Mouse (Mus musculus) kidney, adult 18-20 months (tissue): ENCODE data around the gene Klk5.

Source experiments
- DNase-seq: peaks from one replicate; pipeline ENCODE4 v3.0.0; 2021

Klk5 gene

DNA sequence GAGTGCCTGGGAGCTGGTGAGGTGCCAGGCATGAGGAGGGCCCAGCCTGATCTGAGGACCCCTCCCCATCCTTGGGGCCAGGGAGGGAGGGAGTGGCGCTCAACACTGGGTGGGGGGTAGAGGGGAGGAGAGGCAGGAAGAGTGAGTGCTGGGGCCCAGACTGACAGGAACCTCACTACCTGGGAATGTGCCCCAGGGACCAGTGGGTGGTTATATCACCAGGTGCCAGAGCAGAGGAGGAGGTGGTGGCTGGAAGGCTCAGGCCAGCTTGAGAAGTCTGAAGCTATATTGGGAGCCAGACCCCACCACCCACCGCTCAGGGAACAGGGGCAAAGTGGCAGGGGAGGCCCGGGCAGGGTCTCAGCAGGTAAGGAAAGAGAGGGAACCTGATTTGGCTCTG, at the start of gene Klk5:
TSS of gene Klk5 (plus strand) at position 271 of the 400 bp plus-strand sequence.
- no peak for DNase-seq

DNA sequence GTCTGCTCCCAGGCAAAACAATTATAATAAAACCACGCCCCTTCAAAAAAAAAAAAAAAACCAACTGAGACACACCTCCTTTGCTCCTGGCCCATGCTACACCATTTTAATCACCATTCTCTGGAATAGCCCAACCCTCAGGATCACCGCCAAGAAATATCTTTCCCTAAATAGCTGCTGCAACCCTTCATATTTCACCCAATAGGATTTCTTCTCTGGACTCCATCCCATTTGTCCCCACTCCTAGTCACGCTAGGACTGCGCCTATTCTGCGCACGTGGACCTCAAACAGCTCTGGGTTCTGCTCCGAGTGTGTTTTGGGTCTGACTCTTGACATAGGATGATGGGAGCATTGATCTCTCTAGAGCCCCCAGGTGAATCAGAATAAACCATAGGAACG, 45.4 kb upstream of the Klk5 start:
- DNase-seq = no peak

DNA sequence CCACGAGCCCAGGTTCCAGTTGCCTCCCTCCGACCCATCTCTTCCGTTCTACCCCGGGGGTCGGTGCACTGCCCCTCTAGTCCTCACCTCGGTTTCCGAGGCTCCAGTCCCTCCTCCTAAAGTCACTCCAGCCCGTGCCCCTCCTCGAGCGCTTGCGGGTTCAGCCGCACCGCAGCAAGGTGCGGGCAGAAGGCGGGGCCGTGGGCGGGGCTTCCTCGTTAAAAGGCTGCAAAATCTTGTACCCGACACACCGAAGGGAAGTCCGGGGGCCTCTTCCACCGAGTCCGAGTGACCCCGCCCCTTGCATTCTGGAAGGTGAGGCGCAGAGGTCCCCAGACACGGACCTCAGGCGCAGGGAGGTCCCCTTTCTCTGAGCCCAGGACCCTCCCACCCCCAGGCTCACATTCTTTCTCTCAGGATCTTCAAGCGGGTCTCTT, 44.4 kb upstream of the Klk5 start, which contains the start of gene Klk8:
TSS of gene Klk8 (plus strand) at position 245 of the 437 bp plus-strand sequence.
- peak; percentile 17 for DNase-seq

DNA sequence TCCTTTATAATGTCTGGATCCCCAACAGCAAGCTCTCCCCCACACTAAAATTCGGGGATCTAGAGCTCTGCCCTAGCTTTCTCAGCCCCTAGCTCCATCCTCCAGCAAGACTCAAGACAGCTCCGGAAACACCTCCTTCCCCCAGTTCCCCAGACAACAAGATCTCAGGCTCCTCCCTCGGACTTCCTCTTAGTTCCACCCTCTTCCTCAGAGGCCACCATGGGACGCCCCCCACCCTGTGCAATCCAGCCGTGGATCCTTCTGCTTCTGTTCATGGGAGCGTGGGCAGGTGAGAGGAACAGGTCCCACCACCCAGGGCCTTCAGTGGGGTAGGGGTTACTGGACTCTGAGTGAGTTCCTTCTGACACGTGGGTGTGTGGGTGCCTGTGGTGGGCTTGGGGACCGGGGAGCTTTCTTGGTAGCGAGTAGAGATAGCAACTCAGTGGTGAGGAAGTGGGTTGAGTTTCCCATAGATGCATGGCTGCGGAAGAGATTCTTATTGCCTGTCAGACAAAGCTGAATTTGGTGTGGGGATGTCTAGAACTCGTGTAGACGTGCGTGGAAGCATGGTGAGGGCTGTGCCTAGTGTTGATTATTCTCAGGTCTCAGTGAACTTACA, 43.8 kb upstream of the Klk5 start:
- DNase-seq = no peak

DNA sequence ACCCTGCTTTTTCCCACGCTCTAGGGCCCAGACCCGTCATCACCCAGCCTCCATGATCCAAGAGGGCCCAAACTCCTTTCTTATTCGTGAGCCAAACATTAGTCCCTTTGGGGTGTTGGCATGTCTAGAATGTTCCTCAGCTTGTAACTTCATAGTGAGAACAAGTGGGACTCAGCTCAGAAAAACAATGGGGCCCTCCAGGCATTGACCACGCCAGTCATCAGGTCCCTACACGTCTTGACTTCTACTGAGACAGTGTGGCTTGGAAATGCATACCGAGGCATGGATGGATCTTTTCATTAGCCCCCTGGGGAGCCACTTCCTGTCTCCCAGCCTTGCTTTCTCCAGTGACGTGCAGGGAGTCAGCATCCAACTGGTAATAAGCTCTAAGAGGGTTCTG, 41.9 kb upstream of the Klk5 start:
- DNase-seq = no peak

DNA sequence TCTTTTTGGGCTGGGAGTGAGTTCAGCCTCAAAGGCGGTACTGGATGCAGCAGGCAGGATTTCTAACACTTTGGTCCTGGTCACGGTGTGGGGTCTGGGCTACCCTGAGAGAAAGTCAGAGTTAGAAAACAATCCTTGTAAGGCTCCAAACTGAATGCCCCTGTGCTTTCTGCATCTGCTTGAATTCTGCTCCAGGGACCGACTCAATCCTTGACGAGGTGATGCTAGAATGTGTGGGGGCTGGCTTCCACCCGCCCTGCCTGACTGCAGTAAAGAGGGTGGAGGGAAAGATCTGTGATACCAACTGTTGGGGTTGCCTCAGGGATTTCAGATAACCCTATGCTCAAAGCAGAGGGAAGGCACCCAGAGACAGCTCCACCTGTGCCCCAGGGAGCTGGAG, 30.8 kb upstream of the Klk5 start, which contains the start of gene Klk7:
TSS of gene Klk7 (plus strand) at position 301 of the 400 bp plus-strand sequence.
- DNase-seq = no peak

DNA sequence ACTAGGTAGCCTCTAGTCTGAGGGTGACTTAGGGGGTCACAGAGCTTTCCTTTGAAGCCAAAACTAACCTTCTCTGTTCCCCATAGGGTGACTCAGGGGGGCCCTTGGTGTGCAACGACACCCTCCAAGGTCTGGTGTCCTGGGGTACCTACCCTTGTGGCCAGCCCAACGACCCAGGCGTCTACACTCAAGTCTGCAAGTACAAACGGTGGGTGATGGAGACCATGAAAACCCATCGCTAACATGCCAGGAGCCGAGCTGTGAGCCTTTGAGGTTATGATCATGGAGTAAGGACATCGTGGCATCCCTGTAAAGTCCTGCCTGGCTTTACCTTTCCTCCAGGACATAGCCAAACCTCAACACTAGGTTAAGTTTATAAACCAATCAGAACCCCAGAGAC, 26.6 kb upstream of the Klk5 start:
- no peak for DNase-seq

DNA sequence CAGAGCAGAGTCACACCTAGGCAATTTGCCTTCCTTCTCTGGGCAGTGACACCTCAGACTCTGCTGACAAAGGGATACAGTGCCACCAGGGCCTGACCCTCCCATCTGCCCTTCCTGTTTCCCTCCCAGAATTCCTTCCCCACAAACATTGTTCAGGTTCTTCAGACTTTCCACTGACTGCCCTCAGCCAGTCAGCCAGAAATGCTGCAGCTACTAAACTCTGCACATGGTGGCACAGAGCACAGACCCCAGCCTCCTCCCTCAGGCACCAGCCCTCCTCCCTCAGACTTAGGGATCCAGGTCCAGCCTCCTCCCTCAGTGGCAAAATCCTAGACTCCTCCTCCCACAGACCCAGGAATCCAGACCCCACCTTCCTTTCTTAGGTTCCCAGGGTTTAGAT, 25.0 kb upstream of the Klk5 start:
- no peak for DNase-seq

DNA sequence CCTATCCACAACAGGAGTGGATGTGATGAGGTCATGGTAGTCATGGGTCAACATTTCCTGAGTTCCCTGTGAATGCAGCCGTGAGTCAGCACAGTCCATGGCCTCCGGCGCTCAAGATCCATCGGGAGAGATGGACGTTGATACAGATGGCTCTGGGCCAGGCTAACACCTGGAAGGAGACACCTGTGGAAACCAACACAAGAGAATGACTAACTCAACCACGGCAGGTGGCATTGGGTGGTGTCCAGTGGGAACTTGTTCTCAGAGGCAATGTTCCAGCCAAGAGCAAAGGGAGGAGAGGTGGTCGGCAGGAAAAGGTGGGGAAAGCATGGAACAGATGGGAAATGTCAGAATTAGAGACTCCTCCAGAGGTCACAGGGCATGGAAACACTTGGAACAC, 20.2 kb upstream of the Klk5 start:
- DNase-seq = no peak

DNA sequence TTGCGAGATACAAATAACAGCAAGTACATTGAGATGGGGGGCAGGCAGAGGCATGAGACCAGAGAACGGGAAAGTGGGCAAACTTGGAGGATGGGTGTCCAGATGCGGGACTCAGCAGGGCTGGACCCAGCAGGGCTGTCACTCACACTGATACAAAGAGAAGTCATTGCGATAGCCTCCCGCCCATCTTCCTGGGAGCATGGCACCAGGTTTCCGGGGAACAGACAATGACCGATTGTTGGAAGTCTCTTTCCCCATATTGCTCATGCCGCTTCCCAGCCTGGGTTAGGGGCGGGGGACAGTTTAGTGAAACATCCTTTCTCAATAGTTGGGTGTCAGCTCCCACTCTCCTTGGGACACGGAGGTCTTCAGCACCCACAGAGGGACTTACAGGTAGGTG, 17.6 kb upstream of the Klk5 start, which contains the start of gene Klk6:
TSS of gene Klk6 (plus strand) at position 301 of the 400 bp plus-strand sequence.
- no peak for DNase-seq

DNA sequence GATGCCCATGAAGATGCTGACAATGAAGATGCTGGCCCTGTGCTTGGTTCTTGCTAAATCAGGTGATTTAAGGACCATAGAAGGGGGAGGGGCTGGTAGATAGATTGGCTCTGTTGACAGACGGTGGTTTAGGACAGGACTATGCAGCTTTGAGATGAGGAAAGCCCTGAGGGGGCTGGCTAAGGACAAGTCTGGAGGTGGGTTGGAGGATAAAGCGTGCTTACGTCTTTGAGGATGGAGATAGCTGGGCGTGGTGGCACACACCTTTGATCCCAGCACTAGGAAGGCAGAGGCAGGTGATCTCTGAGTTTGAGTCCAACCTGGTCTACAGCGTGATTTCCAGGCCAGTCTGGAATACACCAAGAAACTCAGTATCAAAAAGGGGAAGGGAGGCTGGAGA, 15.7 kb upstream of the Klk5 start:
- DNase-seq = no peak

DNA sequence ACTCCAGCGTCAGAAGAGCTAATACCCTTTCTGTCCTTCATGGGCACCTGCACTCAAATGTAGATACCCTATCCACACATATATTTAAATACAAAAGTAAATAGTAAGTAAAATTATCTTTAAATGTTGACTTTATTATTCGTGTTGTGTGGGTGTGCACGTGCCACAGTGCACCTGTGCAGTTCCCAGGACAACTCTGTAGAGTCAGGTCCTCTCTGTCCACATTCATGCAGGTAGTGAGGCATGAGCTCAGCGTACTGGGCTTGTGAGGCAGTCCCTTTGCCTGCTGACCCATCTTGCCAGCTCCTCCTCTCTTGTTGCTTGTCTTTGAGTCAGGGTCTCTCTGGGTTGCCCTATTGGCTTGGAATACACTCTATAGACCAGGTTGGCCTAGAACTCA, 14.1 kb upstream of the Klk5 start:
- DNase-seq = no peak

DNA sequence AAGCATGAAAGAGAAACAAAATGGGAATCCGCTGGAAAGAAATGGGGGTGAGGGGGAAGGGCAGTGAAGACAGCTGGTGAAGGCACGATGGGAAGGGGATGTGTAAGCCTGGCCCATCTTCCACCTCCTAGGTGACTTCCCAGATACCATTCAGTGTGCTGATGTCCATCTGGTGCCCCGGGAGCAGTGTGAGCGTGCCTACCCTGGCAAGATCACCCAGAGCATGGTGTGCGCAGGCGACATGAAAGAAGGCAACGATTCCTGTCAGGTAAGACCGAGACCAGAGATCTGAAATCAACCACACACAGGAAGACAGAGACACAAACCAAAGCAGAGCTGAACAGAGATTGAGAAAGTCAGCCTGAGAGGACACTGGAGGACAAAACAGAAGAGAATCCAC, 12.8 kb upstream of the Klk5 start:
- DNase-seq = no peak

DNA sequence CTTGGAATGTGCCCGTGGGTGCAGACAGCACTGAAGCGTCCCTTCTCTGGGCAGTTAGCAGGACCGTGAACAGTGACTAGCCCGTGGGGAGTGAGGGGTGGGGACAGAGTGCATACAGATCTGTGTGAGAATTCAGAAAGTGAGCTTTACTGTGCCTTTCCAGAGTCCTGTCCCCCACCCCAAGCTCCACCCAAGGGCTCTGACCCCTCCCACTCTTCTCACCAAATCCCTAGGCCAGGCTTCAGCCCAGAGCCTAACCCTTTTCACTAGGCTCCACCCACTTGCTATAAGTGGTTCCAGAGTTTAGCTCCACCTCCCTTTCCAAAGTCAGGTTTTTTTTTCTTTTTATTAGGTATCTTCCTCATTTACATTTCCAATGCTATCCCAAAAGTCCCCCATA, 2.0 kb downstream of the Klk5 start:
- no peak for DNase-seq

DNA sequence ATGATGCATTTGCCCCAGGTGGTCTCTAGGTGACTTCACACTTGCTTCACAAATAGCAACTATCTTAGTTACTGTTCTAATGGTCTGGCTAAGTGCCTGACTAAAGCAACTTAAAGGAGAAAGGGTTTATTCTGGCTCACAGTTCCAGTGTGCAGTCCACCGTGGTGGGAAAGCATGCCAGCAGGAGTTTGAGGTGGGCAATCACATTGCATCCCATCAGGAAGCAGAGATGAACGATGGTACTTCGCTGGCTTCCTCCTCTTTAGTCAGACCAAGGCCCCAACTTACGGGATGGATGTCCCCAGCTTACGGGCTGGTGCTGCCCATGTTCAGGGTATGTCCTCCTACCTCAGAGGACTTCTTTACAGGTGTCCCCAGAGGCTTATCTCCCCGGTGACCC, 9.8 kb downstream of the Klk5 start:
- DNase-seq = no peak

DNA sequence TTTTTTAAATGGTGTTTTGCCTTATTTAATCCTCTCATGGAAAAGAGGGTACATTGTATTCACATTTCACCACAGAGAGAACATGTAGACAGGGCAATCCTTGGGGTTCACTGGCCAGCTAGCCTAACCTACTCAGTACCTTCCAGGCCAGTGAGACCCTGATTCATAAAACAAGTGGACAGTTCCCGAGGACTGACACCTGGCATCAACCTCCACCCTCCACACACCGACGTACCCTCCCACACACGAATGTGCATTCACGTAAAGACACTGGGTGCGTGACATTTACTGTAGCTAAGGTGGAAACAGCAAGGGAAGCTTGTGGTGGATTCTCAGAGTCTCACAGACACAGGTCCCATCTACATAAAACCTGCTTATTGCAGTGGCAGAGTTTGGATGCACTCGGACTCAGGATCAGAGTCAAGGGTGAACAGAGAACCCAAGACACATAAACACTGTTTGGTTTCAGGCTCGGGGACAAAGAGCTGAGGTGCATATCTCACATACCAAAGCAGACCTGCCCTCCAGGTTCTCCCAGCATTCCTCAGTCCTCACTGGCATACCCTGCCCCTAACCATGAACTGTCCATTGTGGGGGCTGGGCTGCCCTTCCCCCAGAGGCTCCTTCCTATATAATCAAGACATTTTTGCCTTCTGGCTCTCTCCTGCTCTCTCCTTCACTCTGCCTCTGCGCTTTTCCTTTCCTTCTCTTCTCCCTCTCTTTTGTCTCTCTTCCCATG, 13.0 kb downstream of the Klk5 start:
- DNase-seq = no peak

DNA sequence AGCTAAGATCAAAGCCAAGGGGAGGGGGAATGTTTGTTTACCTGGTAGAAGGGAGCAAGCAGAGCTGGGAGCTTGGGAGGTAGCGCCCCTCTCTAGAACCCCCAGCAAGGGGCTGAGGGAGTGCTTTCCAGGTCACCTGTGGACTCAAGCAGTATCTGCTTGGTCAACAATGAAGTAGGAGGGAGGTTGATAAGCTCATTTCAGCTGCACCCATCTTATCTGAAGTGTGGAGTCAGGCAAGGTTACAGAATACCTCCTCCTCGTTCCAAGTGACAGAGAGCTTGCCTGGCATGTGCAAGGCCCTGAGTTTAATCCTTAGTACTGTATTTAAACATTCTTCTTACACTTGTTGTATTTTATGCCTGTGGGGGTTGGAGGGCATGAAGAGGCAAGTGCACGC, 13.9 kb downstream of the Klk5 start:
- DNase-seq = no peak

DNA sequence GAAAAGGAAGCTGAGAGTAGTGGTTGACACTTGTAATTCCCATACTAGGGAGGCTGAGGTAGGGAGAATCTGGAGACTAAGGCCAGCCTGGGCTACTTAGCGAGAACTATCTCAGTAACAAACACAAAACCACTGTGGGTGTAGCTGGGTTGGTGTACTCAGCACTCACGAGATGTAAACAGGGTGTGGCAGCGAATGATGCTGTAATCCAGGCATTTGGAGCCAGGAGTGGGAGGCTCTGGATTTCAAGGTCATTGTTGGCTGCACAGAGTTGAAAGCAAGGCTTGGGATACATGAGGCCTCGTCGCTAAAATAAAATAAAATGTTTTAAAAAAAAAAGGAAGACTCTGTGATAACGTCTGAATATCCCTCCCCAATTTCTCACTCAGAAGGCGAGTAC, 14.5 kb downstream of the Klk5 start:
- DNase-seq = no peak

DNA sequence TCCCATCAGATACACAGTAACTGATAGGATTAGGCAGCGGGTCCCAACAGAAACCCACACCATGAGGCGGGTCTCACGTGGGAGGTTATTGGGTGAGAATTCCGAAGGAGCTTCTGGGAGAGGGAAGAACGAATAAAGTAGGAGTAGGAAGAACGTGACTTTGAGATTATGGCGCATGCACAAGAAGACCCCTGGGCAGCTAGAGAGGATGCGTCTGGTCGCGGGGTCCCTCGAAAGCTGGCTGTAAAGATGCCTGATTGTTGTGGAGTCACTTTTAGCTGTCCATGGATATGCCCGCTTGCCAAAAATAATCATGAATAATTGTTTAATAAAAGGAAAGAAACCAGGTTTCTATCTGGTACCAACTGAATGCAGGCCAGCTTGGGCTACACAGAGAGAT, 15.7 kb downstream of the Klk5 start:
- no peak for DNase-seq

DNA sequence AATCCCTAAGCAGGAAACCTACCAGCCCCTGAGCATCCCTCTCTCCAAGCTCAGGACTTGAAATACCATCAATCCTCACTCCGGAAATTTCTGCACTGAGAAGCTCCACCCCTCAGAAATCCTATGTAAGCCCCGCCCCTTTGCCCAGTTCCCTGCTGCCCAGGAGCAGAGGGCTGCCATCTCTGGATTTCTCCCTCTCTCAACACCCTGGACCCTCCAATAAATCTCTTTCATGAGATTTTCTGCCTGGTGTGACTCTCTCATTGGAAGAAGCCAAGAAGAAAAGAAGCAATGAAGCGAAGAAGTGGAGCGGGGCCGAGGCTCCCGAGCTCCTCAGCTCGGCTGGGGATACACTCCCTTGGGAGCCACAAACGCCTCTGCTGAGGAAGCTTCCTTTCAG, 18.6 kb downstream of the Klk5 start:
- DNase-seq = no peak

DNA sequence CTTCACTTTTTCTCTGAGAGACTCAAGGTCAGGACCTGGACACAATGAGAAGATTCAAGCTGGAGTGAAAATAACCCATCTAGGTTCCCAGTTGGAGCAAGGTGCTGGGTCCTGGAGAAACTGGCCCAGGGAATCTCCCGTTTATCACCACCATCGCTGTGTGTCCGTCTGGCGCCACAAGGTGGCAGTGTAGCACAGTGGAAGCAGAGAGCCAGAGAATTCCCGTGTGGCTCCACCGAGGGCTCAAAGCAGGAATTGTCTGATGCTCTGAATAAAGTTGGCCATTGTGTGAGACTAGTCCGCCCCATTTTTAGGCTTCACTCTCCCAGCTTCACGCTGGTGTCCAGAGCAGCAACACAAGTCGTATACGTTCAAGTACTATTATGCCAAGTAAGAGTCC, 31.5 kb downstream of the Klk5 start:
- DNase-seq = peak; percentile 79

DNA sequence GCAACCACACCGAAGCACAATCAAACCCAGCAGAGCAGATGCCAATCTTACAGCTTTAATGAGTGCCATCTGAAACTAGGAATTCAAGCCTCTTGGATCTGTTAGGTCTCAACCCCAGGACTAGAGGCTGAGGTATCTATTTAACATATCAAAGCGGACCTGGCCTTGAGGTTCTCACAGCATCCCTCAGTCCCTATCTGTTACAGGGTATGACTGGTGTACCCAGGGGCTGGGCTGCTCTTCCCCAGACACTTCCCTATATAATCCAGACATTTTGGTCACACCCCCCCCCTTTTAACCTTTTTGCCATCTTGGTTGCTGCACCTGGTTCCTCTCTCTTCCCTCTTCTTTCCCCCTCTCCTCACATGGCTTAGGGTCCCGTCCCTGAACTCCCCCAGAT, 31.9 kb downstream of the Klk5 start:
- DNase-seq = no peak

DNA sequence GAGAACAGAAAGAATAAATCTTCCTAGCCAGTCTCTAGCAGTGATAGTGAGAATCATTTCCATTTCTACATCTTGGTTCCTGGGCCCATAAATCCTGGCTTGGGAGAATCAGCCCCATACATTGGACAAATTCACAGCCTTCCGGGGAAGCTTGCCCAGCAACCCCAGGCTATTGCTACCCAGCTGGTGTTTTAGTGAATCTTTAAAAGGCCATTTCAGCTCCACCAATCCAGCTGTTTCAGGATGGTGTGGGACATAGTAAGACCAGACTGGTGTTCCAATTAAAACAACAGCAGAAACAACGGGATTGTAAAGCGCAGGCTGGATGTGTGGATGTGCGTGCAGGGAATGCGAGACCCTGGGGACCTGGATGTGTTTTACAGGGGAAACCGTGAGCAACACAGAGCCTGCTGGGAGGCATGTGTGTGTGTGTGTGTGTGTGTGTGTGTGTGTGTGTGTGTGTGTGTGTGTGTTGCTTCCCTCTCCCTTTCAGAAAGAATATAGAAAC, 33.2 kb downstream of the Klk5 start:
- no peak for DNase-seq

DNA sequence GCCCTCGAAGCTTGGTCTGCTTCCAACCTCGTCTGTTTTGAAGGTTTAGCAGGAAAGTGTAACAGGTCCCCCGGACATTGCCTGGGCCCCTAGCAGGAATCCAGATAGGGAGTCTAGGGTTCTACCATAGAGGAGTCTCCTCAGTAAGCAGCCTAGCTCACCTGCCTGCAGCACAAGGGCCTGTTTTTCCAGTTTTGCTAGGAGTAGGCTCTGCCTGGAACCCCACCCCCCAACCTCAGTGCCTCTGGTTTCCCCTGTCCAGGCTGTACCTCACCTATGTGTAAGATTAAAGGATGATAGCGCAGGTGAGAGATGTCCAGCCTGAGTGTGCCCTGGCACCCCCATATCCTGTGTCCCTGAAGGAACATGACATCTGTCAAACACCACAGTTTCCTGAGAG, 34.7 kb downstream of the Klk5 start:
- no peak for DNase-seq

DNA sequence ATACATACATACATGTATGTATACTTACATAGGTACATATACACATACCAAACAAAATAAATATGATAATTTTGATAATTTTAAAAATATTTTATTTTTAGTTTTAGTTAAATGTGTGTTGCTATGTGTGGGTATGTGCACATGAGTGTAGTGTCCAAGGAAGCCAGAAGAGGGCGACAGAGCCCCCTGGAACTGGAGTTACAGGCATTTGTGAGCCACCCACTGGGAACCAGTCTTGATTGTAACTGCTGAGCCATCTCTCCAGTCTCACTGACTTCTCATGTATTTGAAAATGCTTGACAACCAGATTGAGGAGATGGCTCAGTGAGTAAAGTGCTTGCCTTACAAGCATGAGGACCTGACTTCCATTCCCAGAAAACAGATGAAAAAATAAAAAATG, 36.5 kb downstream of the Klk5 start:
- no peak for DNase-seq
